Mouse (Mus musculus) heart, postnatal 4 days (tissue): ENCODE measurements around the gene Atp7b. TPM values are rescaled to one million over a fixed set of nuclear protein-coding genes. Genes with fewer than 3 reads are reported as not detected.

Experiments
- DNase-seq: peaks from one replicate; pipeline ENCODE4 v3.0.0; 2021
- total RNA-seq, 2 experiments: library from RNA; stranded (reverse); gene quantifications; 2 replicates each; pipeline ENCODE4 v1.2.3; 2021

Gene Atp7b
- under 1 TPM; 0.38 to 0.55 TPM for total RNA-seq

- DNase-seq = no peak
Observed at GRCm38 (mm10) chr8:22059821-22060445, at the start of gene Atp7b. Gene Atp7b, minus strand, starts transcription at chr8:22060305.

DNA sequence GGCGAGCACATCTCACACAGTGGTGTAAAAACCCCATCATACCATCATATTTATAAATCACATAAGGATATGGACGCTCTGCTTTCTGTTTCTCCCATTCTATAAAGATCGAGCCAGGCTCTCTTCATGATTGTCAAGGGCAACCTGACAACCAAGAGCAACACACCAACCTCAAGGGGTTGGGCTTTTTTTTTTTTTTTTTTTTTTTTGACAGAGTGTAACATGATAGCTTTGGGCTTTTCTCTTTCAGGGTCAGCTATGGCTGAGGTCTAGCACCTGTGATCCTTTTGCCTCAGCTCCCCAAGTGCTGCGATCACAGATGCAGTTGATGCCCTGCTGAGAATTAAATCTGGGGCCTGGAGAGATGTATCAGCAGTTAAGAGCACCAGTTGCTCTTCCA is 46.9 kb upstream of the Atp7b start:
- DNase-seq = no peak

DNA sequence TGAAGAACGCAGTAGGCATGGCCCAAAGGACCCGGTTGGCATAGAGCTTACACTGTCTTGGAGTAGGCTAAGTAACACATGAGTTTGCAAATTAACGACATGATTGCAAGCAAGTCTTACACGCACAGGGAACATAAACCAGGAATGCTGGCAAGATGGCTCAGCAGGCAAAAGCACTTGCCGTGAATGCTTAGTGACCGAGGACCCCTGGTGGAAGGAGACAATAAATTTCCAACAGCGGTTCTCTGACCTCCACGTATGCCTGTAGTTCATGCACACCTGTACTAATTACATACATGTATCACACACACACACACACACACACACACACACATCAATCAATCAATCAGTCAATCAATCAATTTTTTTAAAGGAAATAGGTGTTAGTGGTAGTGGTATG is 31.5 kb upstream of the Atp7b start:
- DNase-seq = peak; percentile 8

- no peak for DNase-seq
Observed at GRCm38 (mm10) chr8:22089226-22089625, 29.1 kb upstream of the Atp7b start.

GRCm38 (mm10) chr8:22079313-22080007 is 19.4 kb upstream of the Atp7b start:
- DNase-seq = no peak

- no peak for DNase-seq
Observed at GRCm38 (mm10) chr8:22061126-22061525, 1.0 kb upstream of the Atp7b start.

- peak; percentile 96 for DNase-seq
Observed at GRCm38 (mm10) chr8:22060446-22060889, 363 bp upstream of the Atp7b start, which contains the start of gene Alg11. Gene Alg11, plus strand, starts transcription at chr8:22060721.

DNA sequence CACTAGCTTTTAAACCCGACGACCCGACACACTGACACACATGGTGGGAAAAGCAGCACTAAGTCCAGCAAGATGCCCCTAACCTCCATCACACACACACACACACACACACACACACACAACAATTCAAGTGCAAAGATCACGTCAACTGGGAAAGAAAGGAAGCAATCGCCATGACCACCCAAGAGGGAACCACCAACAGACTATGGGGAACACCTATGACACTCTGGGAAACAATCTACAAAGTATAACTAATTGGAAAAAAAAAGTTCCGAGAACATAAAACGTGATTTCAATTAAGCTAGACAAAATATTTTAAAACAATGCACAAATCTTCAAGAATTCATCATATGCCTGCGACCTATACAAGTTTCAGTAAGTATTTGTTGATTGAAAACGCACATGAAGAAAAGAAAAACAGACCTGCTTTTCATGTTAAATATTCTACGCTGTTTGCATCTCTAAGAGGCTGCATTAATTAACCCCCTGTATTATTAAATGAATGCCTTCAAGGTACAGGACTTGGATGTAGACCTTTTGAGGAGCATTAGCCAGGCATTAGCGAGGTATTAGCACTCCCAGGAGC is 859 bp downstream of the Atp7b start:
- no peak for DNase-seq

GRCm38 (mm10) chr8:22058368-22058767 is 1.7 kb downstream of the Atp7b start:
- DNase-seq = no peak

GRCm38 (mm10) chr8:22056850-22057249 is 3.3 kb downstream of the Atp7b start:
- DNase-seq = no peak

GRCm38 (mm10) chr8:22055492-22055877 is 4.6 kb downstream of the Atp7b start:
- no peak for DNase-seq

DNA sequence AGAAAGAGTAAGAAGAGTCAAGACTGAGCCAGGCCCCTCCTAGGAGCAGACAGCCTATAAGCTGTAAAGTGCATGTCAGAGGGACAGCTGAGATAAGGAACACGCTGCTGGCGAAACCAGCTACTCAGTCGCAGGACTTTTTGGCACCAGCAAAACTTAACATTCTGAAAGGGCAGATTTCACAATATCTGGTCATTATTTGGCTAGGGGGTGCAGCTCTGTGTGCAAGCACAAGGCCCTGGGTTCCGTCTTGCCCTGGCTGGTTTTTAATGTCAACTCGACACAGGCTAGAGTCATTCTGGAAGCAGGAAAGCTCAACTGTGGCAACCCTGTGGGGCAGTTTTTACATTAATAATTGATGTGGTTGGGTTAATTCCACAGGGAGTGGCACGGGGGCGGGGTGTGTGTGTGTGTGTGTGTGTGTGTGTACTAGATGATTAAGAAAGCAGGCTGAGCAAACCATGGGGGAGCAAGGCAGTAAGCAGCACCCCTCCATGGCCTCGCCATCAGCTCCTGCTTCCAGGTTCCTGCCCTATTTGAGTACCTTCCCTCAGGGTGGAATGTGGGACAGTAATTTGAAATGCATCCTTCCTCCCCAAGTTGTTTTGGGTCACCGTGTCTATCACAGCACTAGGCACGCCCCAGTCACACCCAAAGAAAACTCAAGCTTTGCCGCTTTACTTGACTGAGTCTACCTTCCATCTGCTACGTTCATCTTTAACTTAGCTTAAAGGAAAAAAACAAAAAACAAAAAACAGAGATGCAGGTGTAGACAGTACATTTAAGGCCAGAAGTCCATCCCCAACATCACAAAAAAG is 5.2 kb downstream of the Atp7b start:
- DNase-seq = no peak

- DNase-seq = peak; percentile 68
Observed at GRCm38 (mm10) chr8:22047699-22048464, 12.2 kb downstream of the Atp7b start.

DNA sequence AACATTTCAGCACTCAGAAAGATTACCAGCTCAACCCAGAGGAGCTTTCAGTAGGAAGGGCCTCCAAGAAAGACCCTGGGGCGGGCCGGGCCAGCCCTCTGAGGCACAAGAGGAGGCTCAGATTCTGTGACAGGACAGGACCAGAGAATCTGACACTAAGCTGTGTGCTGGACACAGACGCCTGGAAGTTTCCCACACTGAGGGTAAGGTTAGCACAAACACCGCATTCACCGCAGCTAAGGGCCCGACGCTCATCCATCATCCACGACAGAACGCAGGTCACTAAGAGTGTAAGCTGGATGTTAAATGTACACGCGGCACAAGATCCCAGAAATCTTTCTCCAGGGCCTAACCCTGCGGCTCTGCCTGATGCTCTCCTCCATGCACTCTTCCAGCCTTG is 16.4 kb downstream of the Atp7b start:
- DNase-seq = no peak

- no peak for DNase-seq
Observed at GRCm38 (mm10) chr8:22042515-22042914, 17.6 kb downstream of the Atp7b start.

DNA sequence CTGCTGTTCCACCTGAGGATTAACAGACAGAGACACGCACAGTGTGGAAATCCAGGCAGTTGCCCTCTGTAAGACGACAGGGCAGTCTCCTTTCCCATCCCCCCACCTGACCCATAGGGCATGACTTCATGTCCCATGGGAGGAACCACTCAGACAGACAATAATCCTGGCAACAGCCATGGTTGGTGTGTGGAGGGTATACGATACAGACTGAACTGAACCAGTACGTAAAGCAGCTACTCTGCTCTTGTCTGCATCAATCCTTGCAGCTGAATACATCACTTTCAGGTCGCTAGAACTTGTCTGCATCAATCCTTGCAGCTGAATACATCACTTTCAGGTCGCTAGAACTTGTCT is 20.0 kb downstream of the Atp7b start:
- DNase-seq = no peak

DNA sequence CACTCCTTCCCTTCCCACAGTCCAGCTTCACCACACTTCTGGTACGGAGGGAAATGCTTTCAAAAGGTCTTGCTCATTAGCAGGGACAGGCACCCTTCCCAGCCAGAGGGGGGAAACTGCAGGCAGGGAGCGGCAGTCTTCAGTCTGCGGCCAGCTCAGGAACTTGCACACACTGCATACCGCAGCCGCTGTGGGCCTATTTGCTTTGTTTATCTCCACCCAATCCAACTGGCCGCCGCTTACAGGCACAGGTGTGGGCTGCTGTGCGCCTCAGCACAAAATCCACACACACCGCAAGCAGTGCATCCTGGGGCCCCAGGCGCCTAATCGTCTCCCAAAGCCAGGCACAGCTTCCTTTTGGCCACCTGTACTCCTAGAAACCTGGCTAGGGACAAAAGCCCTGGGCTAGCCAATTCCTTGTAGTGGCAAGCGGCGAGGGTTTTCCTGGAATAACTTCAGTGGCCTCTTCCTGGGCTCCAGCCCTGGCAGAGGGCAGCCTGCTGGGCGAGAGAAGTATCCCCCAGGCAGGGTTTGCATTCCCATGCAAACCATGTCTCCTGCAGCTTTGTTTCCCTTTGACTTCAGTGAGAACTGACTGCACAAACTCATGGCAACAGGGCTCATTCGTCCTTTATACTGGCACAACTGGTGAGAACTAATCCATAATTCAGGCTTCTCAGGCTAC is 20.5 kb downstream of the Atp7b start:
- no peak for DNase-seq

DNA sequence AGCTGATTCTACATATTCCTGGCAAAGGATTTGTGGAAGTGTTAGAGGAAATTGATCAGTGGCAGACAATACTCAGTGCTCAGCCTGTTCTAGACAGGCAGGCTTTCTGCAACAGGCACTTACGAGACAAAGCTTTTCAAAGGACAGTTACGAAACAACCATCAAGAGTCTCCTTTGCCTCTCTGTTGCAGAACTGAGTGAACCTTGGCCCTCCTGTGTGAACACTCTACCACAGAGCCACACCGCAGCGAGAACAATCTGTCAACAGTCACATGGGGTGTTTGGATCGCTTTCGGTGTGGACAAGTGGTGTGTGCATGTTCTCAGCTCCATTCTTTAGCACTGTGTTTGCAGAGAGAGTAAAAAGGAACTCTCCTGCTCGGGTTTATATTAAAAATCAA is 23.1 kb downstream of the Atp7b start:
- DNase-seq = no peak

GRCm38 (mm10) chr8:22036137-22036536 is 24.0 kb downstream of the Atp7b start:
- no peak for DNase-seq

DNA sequence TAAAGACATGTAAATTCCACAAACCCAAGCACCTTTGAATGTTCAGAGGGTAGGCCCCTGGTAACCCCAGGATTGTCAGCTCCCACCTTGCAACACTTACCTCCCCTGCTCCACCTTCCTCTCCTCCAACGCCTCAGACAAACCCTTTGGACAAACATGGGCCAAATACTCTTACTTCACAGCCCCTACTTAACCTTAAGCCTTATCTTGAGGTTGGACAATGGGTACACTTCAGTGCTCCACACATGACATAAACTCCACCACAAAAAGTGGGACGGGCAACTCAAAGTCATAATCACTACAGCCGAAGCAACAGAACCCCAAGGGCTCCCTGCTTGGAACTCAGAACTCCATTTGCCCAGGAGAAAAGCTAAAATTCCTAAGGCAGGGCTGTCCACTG is 29.1 kb downstream of the Atp7b start:
- no peak for DNase-seq

DNA sequence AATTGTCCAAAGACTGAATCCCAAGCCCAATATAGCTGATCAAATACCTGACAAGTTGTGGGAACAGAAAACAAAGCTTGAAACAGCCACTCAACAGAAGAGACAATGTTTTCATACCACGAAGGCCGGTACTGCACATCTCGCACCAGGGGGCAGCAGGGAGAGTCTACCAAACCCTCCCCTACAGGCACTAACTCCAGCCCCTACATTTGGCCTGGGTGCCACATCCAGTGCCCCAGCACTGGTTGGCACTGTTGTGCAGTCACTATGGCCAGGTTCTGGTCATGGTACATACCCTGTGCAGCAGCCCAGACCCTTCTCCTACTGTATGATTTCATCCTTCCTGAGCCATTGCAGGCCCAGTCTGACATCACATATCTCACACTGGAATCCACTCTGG is 31.1 kb downstream of the Atp7b start:
- DNase-seq = no peak

GRCm38 (mm10) chr8:22025241-22025640 is 34.9 kb downstream of the Atp7b start:
- no peak for DNase-seq
